Mouse (Mus musculus) right cerebral cortex, postnatal 14 days (tissue): ENCODE measurements around the gene Mxi1.

Experiments
- DNase-seq: peaks from one replicate; pipeline ENCODE4 v3.0.0; 2022

Mxi1 gene

DNA sequence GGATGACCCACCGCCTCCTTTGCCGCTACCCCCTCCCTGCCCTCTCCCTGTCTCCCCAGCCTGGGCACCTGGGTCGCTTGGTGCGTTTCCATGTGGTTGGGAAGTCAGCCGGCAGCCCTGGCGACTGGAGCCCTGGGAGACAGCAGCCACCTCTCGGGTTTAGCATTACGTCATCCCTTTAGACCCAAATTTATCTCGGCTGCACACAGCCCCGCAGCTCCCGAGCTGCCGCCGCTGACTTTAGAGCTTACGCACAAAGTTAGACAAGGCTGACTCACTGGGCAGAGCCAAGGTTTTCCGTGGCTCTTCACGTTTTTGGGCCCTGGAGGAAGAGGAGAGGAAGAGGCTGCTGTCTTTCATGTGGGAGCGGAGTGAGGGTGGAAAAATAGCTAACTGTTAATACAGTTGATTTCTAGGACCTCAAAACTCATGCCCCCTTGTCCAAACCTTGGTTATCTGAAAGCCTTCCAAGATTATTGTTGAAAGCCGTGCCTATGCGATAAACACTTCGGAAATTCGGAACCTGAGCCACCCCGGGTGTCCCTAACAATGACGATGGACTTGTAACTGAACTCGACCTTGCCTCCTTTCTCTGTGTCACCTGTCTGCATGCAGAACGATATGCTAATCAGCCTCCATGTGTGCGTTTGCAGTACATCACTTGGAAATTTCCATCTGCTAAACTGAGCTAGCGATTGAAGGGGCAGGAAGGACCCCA lies 15.4 kb downstream of the Mxi1 start:
- peak; percentile 71 for DNase-seq

DNA sequence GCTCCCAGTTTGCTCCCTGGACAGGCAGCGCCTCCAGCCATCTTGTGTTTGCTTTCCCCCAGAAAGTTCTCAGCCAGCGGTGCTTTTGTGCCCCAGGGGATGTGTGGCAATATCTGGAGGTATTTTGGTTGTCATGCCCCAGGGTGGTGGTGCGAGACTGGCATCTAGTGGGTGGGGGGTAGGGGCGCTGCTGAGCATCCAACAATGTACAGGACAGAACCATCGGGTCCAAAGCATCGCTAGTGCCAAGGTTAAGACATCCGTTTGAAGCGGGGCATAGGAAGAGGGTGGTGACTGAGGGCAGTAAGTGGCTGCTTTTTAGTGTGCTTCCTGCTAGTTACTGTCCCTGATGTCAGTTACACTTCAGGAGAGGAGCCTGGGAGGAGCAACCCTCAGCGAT lies 17.8 kb downstream of the Mxi1 start:
- DNase-seq, result no peak

DNA sequence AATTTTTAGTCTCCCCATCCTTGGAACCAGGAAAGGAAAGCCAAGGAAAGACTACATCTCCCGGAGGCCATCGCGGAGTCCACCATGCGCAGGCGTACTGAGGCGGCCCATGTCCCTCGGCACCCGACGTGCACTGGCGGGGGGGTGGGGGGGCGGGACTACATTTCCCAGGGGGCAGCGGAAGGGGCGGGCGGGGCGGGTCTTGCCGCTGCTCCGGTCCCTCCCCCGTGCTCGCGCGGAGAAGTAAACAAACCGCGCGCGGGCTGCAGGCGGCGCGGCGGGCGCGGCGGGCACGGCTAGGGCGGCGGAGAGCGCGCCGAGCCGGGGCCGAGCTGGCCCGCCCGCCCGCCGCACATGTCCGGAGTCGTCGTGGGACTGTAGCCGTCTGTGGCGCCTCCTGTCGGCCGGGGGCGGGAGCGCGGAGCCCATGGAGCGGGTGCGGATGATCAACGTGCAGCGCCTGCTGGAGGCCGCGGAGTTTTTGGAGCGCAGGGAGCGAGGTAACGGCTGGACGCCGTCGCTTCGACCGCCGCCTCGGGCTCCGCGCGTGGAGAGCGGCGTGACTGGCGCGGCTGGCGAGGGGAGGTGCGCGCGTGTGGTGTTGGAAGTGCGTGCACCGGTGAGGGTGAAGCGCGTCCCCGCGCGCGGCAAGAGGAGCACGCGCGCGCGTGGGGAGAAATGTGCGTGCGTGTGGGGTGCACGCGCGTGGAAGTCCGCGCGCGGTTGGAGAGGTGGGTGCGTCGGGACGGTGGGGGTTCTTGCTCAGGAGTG lies 19.1 kb downstream of the Mxi1 start:
- peak; percentile 92 for DNase-seq

DNA sequence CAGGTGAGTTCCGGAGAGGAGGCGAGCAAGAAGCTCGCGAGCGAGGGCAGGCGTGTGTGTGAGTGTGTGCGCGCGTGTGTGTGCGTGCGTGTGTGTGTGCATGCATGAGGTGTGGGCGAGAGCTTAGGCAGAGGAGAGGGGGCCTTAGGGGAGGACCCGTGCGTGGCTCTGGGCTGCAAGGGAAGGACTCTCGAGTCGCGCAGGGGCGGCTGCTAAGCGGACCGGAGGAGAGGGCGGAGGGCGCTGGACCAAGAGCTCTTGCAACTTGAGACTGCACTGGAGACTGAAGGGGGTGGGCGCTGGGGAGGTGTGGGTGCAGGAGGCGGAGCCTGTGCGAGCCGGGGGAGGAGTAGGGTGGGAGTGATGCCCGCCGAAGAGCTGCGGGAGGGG lies 19.7 kb downstream of the Mxi1 start:
- peak; percentile 61 for DNase-seq

DNA sequence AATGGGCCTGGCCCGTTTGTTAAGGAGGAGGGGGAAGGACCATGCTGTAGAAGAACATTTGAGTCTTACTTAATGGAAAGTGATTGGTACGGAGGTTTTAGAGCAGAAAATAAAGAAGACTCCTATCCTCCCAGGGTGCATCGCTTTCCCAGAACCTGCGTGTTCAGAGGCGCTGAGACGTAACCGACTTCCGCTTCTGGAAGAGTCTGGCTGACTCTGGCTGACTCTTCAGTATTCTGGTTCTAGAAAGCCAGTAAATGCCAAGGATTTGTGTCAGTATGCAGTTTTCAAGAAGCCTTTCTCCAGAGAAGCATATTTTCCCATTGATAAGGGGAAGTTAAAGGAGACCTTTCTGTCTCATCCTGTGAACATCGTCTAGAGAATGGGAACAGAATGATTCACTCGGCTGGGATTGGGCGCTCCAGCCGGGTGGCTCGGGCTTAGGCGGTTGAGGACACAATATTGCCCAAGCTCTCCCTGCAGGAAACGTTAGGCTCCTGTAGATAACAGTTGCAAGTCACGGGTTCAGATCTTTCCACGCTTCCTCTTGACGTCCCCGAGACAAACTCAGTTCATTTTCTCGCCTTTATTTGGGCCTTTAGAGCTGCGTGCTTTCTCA lies 21.7 kb downstream of the Mxi1 start:
- DNase-seq, result no peak

DNA sequence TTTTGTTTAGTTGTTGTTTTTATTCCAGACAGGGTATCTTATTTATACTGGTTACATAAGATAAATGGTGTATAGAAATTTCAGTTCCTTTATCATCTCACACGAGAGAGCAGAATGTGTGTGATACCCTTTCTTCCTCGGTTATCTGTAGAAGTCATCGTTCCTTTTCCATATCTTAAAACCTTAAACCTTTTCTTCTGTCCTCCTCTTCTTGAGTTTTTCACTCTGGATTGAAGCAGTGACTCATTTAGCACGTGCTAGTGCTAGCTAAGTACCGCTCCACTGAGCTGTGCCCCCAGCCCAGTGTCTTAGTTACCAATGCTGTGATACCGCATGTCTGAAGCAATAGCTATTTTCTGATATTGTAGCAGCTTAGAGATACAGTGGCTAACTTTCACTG lies 23.4 kb downstream of the Mxi1 start:
- no peak for DNase-seq

DNA sequence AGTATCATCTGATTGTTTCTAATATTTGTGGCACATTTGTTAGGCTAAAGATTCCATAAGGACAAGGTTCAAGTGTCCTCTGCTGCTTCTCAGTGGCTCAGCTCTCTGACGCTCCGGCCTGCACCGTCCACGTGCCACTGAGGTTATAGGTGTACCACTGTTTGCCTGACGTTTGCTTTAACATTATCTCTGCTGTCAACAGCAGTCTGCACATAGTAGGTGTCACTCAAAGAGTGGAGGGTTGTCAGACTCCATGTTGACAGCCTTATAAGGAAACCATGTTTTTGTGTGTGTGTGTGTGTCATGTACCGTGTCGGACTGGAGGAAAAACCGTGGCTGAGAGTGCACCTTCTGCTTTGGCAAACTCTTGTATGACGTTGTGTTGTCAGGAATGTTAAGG lies 24.9 kb downstream of the Mxi1 start:
- no peak for DNase-seq

DNA sequence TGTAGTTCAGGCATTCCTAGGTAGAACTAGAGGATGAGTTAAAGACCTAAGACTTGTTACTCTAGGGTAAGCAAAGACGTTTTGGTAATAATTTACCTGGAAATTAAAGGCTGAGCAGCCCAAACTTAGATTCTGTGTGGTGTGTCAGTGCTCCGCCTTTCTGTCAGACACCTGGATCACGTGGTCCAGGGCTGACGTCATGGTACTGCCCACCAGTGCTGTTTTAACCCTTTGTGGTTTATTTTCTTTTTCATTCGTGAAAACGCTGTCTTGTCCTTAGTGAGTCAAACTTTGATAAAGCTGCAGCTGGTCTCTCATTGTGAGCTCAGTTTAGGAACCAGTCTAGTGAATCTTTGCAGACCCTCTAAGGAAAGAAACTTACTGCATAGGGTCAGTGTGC lies 30.1 kb downstream of the Mxi1 start:
- no peak for DNase-seq

DNA sequence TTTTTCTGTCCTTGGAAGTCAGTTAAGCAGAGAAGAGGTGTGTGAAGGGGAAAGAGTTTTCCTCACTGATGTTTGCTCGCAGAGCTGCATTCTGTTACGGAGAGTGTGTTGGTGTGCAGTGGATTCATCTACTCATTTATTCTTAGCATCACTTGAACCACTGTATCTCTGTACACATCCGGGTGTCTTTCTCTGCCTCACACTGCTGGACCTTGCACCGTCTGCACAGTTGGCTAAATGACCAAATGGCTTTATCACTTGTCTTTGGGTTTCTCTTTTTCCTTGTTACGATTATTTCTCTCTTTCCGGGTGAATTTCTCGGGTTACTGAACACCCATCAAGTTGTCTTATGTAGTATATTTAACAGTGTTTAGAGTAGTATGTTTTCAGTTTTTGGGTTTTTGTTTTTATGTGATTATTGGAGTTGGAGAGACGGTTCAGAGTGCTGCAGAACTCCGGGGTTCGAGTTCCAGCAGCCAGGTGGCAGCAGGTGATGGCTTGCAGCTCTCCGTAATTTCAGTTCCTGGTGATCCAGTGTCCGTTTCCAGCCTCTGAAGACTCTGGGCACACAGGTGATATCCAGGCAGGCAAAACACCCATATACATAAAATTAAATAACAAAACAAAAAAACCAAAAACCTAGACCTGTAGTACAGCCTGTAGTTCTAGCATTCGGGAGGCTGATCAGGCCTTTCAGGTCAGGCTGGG lies 33.0 kb downstream of the Mxi1 start:
- no peak for DNase-seq

DNA sequence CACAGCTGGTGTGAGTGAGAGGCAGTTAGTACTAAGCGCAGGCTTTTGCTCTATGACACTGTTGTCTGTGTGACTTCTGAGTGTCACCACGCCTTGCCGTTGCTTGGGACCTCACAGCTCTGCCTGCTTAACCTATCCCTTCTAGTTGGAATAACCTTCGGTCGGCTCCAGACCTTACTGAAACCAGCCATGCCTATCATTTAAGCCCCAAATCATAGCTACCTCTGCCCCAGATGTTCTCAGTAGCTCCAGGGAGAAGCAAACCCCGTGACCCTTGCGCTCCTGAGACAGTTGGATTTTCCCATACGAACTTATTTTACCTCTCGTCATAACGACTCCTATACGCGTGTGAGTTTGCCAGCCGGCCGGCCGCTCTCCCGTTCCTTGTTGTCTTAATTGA lies 33.7 kb downstream of the Mxi1 start:
- DNase-seq, result no peak

DNA sequence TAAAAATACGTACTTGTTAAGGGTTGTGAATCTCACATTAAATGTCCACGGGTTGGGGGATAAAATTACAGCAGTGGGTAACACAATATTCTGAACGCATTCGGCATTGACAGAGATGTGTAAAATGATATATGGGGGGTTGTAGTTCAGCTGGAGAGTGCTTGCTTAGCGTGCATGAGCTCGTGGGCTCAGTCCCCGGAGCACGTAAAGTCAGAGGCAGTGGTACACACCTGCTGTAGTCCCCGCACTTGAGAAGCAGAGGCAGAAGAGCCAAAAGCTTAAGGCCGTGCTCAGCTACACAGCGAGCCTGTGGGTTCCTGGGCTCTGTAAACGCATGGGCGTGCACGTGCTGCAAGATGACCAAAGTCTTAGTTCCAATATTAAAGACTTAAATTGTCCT lies 35.4 kb downstream of the Mxi1 start:
- no peak for DNase-seq

DNA sequence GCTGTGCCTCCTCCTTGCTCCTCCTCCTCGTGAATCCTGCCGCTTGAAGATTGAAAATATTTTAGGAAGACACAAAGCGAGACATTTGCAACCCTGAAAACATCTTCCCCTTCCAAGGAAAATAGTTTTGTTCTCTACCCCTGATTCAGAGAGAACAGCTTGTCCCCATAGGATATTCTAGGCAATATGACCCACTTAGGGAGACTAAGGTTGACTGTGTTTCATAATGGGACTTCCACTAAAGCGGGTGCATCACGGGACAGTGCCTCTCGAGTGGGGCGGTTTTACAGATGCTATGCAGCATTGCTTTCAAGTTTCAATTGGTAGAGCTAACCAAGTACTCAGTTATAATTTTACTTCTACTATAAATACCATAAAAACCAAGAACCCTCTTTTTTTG lies 43.5 kb downstream of the Mxi1 start:
- no peak for DNase-seq

DNA sequence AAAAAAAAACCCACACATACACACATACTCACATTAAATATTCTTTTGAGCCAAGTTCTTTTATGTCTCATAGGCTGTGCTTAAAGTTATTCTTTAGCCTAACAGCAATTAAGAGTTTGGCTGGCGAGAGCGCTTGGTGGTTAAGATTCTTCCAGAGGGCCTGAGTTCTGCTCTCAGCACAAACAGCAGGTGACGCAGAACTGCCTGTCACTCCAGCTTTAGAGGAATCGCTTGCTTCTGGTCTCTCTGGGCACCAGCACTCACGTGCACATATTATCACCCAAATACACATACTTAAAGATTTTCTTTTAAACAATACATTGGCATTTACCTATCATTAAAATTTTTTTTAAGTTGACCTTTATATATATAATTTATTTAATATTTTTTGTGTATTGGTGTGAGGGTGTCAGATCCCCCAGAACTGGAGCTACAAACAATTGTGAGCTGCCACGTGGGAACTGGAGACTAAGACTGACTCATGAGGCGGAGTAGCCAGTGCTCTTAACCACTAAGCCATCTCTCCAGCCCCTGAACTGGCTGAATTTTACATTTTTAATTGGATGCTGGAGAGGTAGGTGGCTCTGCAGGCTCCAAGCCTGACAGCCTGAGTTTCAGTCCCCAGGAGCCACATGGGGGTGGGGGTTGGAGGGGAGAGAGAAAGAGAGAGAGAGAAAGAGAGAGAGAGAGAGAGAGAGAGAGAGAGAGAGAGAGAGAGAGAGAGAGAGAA lies 44.1 kb downstream of the Mxi1 start:
- no peak for DNase-seq

DNA sequence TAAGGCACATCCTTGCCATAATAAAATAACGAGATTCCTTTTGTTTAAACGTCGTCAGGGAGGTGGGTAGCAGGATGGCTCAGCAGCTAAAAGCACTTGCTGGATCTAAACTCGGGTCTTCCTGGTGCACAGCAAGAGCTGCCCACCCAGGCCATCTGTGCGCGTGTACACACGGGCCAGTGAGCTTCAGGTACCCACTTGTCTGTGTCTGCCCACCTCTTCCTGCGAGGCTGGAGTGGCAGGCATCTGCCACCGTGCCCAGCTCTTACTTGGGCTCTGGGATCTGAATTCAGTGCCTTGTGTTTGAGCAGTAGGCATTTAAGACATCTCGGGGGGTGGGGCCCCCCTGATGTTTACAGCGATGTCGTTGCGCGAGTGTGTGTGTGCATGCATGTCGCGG lies 44.7 kb downstream of the Mxi1 start:
- DNase-seq, result no peak

DNA sequence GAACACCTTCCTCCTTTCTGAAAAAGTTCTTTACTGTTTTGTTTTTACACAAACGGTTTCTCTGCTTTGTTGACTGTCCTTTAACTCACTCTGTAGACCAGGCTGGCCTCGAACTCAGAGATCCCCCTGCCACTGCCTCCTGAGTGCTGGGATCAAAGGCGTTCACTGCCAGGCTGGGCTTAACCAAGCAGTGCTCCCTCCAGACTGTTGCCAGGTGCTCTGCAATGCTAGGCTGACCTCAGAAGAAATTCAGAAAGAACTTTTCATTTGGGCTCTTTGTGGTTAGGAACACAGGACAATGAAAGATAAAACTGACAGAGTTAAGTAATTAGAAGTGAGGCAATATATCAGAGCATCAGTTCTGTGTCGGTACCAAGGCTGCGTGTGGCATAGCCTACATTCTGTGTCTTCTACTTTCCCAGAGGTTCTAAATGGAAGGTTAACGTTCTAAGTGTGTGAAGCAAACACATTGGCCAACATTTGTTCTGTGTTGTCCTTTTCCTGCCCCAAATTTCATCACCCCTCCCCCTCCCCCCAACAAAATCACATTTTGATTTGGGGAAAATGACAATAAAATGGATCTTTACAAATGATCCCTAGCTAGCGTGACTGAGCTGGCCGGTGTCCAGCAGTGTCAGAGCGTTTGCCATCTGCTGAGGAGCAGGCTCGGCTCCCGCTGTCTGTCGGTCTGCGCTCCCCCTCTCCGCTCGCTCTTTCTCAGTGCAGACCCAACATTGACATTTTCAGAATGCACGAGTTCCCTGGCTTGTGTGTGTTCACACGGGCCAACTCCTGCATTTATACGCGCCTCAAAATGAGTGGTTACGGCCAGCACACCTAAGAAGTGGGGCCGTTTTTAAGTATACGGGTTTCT lies 49.1 kb downstream of the Mxi1 start:
- DNase-seq, result peak; percentile 63

DNA sequence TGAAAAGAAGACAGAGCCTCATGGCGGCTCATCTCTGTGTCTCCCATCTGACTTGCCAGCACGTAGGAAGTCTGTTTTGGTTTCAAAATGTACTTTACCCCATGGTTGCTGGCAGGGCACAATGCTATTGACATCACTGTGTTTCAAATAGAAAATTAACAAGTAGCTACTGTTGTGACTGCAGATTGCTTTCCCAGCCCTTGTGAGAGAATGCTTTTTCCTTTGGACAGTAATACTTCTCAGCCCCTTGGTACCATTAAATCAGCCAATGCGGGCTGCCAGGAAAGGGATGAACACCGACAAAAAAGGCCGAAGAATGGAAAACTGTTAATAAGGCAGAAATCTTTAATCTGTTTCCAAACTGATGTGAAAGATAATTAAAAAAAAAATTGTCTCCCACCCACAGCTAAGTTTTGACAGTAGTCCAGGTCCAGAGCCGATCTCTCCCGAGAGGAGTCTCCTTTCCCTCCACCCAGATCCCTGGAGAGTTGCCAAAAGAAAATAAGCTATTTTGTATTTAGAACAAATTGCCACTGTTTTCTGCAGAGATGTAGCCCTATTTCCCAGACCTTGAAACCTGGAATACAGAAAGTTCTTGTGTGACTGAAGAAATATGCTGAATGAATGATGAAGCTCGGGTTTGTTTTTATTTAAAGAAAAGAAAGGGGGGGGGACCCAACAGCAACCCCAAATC lies 50.1 kb downstream of the Mxi1 start:
- DNase-seq, result no peak

DNA sequence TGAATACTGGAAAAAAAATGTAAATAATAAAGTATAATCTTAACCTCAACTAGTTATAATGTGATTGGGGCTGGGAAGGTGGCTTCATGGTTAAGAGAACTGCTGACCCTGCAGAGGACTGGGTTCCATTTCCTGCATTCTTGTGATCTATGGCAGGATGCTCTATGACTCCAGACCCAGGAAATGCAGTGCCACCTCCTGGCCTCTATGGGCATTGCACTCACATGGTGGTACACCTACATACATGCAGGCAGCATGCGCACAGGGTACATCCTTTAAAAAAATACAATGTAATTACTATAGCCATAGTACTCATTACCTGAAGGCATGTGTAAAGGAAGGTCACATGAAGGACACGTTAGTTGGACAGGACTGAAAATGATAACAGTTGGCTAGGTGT lies 52.6 kb downstream of the Mxi1 start:
- peak; percentile 38 for DNase-seq

DNA sequence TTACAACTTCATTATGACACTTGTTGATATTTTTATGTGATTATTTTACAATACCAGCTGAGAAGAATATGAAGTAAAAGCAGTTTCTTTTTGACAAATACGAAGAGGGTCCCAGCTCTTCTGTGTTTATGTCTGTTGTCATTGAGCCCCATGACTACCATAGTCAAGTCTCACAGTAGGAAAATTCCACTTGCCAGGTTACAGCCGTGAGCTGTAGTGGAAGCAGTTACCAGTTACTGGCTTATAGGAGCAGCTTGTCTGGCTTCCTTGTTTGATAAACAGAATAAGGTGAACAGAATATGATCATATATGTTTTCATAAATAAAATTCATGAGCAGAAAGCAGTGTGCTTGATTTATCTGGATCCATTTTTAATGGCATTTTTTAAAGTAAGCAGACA lies 54.2 kb downstream of the Mxi1 start:
- DNase-seq, result no peak

DNA sequence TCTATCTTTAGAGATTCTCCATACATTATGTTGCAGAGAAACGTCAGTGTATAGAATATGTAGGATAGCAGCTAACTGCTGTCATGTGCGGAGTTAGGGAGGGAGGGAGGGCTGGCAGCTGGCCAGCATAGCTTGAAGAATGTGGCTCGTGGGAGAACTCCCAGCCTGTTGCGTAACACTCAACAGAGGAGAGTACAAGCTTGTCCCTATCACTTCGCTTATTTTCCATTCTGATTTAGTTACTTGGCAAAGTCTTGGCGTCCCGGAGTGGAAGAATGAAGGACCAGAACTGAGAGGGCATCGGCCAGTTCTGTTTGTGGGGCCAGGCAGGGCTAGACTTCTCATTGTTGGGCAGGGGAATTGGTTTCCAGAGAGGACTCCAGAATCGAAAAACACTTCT lies 54.6 kb downstream of the Mxi1 start:
- peak; percentile 72 for DNase-seq

DNA sequence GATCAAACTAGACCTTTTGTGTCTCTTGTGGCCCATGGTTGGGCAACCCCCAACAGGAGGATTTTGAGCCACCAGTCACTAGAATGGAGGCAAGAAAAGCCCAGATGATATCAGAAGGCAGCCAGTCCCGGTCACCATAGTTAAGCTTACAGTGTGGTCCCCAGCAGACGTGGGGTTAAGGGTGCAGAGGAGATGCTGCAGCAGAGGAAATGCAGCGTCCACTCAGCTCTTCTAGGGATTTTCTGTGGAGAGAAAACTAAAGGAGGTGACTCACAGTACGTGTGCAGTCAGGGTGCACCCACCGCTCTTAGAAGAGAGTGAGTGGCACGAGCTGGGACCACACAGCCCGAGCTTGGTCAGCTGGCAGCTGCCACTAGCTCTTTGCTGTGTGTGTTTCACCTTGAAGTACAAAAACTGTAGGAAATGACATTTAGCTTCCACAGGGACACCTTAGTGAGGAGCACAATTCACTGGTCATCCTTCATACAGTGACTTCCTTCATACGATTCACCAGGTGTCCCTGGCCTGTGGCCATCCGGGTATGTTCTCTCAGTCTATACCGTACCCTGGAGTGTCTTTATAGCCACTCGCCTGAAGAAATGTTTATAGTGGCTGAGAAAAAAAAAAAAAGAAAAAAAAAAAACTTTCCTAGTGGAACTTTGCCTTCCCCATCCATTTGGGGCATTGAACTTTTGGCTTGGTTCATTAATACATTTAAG lies 55.9 kb downstream of the Mxi1 start:
- no peak for DNase-seq

DNA sequence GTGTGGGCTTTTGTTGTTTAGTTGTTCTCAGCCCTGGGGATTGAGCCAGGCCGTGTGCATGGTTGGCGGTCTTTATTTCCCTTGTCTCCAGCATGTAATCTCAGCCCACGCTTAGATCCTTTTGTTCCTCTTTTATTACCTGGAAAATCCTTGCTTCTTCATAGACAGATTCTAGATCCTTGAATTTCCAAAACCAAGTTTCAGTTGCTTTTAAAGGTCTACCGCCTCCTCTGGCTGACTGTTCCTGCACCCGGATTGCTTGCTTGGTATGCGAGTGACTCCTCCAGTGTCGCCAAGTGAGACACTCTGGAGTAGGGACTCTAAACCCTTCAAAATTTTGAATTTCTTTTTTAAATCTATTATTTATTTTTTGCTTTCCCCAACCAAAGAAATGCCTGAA lies 56.6 kb downstream of the Mxi1 start:
- DNase-seq, result no peak
